Mouse (Mus musculus) left cerebral cortex, adult 8-10 months (tissue): ENCODE results near the gene Jmy. TPM values are rescaled to one million over a fixed set of nuclear protein-coding genes. Genes with fewer than 3 reads are reported as not detected.

Source experiments
- DNase-seq, 2 experiments: peaks; one replicate each; pipeline ENCODE4 v3.0.0; 2022; ENCODE audit warnings: low spot score in 2 of 2
- total RNA-seq, 4 experiments: library from RNA; stranded (reverse); gene quantifications; 2 replicates each; pipeline ENCODE4 v1.2.4; 2022

Jmy gene
- total RNA-seq, 4 experiments from 2014 or later, result 37.3 to 40.8 (median 39.2) TPM

GRCm38 (mm10) chr13:93380399-93381063, 119.1 kb downstream of the Jmy start:
- DNase-seq, result no peak

Other genes with a start within 250 kb of the Jmy start
- 100 to 1,000 TPM; 189 to 264 (median 200) TPM for gene Homer1, start 200.2 kb downstream of the Jmy start, total RNA-seq
- gene Bhmt, start 138.2 kb upstream of the Jmy start, total RNA-seq, result not detected
- gene Bhmt2, start 174.5 kb upstream of the Jmy start, total RNA-seq, result under 1 TPM; 0.34 to 0.57 (median 0.46) TPM
- 1 to 10 TPM in 1 of 4 experiments, under 1 TPM in 3; 0.42 to 1.3 (median 0.51) TPM for gene Dmgdh, start 174.6 kb upstream of the Jmy start, total RNA-seq